Mouse (Mus musculus) forebrain, embryonic 10.5 days (tissue): ENCODE results near the gene Sbf1. TPM values are rescaled to one million over a fixed set of nuclear protein-coding genes. Genes with fewer than 3 reads are reported as not detected.

Experiments
- DNase-seq: peaks from one replicate; pipeline ENCODE4 v3.0.0-alpha.2; 2017; ENCODE audit warnings: low spot score; ENCODE audit errors: extremely low spot score
- H3K27ac ChIP-seq: fragments of 300-500 bp; sonication (generic); 2 replicates; pipeline ENCODE4 v1.5.1; 2016; ENCODE audit warnings: mild to moderate bottlenecking
- H3K27me3 ChIP-seq: fragments of 300-500 bp; sonication (generic); 2 replicates; pipeline ENCODE4 v1.6.1; 2016; ENCODE audit warnings: mild to moderate bottlenecking; ENCODE audit not compliant: poor library complexity, severe bottlenecking
- H3K36me3 ChIP-seq: fragments of 300-500 bp; sonication (generic); replicated peaks from 2 replicates; pipeline ENCODE4 v1.6.1; 2016; ENCODE audit warnings: mild to moderate bottlenecking, moderate library complexity
- H3K4me1 ChIP-seq: fragments of 300-500 bp; sonication (generic); 2 replicates; pipeline ENCODE4 v1.6.1; 2016
- H3K4me3 ChIP-seq: fragments of 300-500 bp; sonication (generic); 2 replicates; pipeline ENCODE4 v1.5.1; 2016; ENCODE audit warnings: mild to moderate bottlenecking, moderate library complexity
- H3K9me3 ChIP-seq: fragments of 300-500 bp; sonication (generic); 2 replicates; pipeline ENCODE4 v1.6.1; 2016; ENCODE audit warnings: mild to moderate bottlenecking, moderate library complexity
- WGBS: fragments of 180-500 bp; shearing (Covaris S2); methylation state at CpG from one replicate; pipeline ENCODE4 v1.1.7; 2016; 5-methylcytosine and 5-hydroxymethylcytosine counted together
- polyA plus RNA-seq: library from polyadenylated mRNA; unstranded; fragments of >200 nt; fragmentation: Nextera tagmentation; extraction: Ambion mirVana; gene quantifications from 2 replicates; pipeline ENCODE4 v1.2.1, GENCODE M21; 2016

Gene Sbf1
- polyA plus RNA-seq, 1 experiment from 2014 or later = 84.9 TPM

- DNase-seq = no peak
- Histone ChIP-seq H3K4me3 (no peak overlapping the region), H3K27ac (no peak overlapping the region), H3K36me3 (no peaks in the 10 kb centered on the region), H3K27me3 (no peaks in the 10 kb centered on the region), H3K4me1 (no peaks in the 10 kb centered on the region), H3K9me3 (no peaks in the 10 kb centered on the region)
- 87% methylated on average over 3 of the region's 3 CpGs for WGBS
Observed at GRCm38 (mm10) chr15:89340136-89340535, 25.0 kb upstream of the Sbf1 start.

DNA sequence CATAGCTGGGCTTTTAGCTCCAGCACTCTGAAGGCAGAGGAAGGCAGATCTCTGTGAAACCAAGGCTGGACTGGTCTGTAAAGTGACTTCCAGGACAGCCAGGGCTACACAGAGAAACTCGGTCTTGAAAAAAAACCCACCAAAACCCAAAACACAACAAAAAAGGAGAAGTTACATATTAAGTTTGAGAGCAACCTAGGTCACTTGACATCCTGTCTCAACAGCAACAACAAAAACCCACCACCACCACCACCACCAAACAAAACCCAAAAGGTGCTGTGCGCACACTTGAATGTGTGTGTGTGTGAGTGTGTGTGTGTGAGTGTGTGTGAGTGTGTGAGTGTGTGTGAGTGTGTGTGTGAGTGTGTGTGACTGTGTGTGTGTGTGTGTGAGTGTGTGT lies 24.6 kb upstream of the Sbf1 start:
- Histone ChIP-seq H3K9me3 (no peaks in the 10 kb centered on the region), H3K27ac (no peak overlapping the region), H3K36me3 (no peaks in the 10 kb centered on the region), H3K4me3 (no peak overlapping the region), H3K4me1 (no peaks in the 10 kb centered on the region), H3K27me3 (no peaks in the 10 kb centered on the region)
- no peak for DNase-seq
- WGBS = 92% methylated on average over 2 of the region's 2 CpGs

- Histone ChIP-seq H3K27ac (no peak overlapping the region), H3K36me3 (no peaks in the 10 kb centered on the region), H3K9me3 (no peaks in the 10 kb centered on the region), H3K4me3 (no peak overlapping the region), H3K27me3 (no peaks in the 10 kb centered on the region), H3K4me1 (no peaks in the 10 kb centered on the region)
- no peak for DNase-seq
- WGBS = 87% methylated on average over 14 of the region's 14 CpGs
Observed at GRCm38 (mm10) chr15:89336422-89336821, 21.3 kb upstream of the Sbf1 start.

GRCm38 (mm10) chr15:89334774-89335537 lies 19.8 kb upstream of the Sbf1 start:
- no peaks in the 10 kb centered on the region for H3K27me3 ChIP-seq
- no peak overlapping the region for H3K4me3 ChIP-seq
- 88% methylated on average over 17 of the region's 17 CpGs for WGBS

GRCm38 (mm10) chr15:89334271-89334670 lies 19.2 kb upstream of the Sbf1 start, which contains the start of gene Miox:
TSS of gene Miox (plus strand) at chr15:89334398.
- Histone ChIP-seq H3K27ac (no peak within 1 kb of the TSS), H3K4me3 (no peak within 1 kb of the TSS), H3K27me3 (no peaks in the 10 kb centered on the region), H3K4me1 (no peaks in the 10 kb centered on the region), H3K9me3 (no peaks in the 10 kb centered on the region), H3K36me3 (no peaks in the 10 kb centered on the region)
- WGBS = 93% methylated on average over 7 of the region's 7 CpGs
- no peak for DNase-seq

More at GRCm38 (mm10) chr15:89334774-89335537, 19.8 kb upstream of the Sbf1 start:
- H3K9me3 ChIP-seq = no peaks in the 10 kb centered on the region
- no peaks in the 10 kb centered on the region for H3K4me1 ChIP-seq
- H3K27ac ChIP-seq = no peak overlapping the region
- DNase-seq = no peak
- no peaks in the 10 kb centered on the region for H3K36me3 ChIP-seq

DNA sequence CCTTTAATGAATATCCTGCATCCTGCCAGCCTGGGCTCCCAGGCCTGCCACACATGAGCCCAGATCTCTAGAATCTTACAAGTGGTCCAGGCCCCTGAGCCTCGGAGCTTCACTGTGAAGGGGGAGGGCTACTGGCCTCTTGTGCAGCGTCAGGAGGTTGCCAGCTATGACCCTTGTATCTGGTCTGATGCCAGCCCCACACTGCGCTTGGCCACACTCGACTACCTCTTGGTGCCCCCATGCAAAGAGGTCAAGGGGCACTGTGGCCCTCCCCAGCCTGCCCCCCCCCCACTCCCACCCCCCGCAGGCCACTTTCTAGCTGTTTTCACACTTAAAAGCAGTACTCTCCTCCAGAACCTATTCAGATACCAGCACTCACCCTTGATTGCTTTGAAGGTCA lies 11.3 kb upstream of the Sbf1 start:
- Histone ChIP-seq H3K27ac (no peak overlapping the region), H3K9me3 (no peaks in the 10 kb centered on the region), H3K4me3 (no peak overlapping the region), H3K27me3 (peaks cover 27% of the 10 kb centered on the region), H3K4me1 (peaks cover 11% of the 10 kb centered on the region), H3K36me3 (no peaks in the 10 kb centered on the region)
- WGBS = 69% methylated on average over 5 of the region's 5 CpGs
- DNase-seq = no peak

DNA sequence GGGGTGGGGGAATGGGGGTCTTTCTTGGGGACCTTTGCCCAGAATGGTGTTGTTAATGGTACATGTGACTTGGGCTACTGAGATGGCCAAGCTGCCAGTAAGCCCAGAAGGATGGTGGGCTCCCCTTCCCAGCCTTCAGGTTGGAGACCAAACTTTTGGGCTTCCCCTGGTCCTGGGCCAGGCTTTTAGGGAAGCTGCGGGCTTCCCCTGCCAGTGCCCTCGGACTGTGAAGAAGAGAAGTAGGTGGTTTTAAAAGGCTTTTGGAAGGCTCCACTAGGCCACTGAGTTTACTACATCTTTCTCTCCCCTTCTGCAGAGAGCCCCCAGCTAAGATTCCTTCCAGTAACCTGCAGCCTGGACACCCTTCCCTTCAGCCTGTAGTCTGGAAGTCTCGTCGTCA lies 8.5 kb upstream of the Sbf1 start:
- 95% methylated on average over 4 of the region's 4 CpGs for whole genome bisulfite sequencing
- Histone ChIP-seq H3K36me3 (no peaks in the 10 kb centered on the region), H3K9me3 (no peaks in the 10 kb centered on the region), H3K27me3 (peaks cover 34% of the 10 kb centered on the region), H3K4me3 (0 out of 2 replicates have a peak overlapping the region, but pooled peaks have one; percentile 39), H3K4me1 (peaks cover 11% of the 10 kb centered on the region), H3K27ac (no peak overlapping the region)
- no peak for DNase-seq

- peak within 1 kb of the TSS; percentile 63 for H3K27ac ChIP-seq
- H3K9me3 ChIP-seq = no peaks in the 10 kb centered on the region
- H3K4me1 ChIP-seq = peaks cover 11% of the 10 kb centered on the region
Observed at GRCm38 (mm10) chr15:89322670-89323522, 7.8 kb upstream of the Sbf1 start, which contains the start of gene Adm2. TSS of gene Adm2 (plus strand) at chr15:89322720.

GRCm38 (mm10) chr15:89321264-89321663 lies 6.2 kb upstream of the Sbf1 start:
- no peak for DNase-seq
- Histone ChIP-seq H3K36me3 (no peaks in the 10 kb centered on the region), H3K27ac (no peak overlapping the region), H3K9me3 (no peaks in the 10 kb centered on the region), H3K4me1 (peaks cover 11% of the 10 kb centered on the region), H3K27me3 (peaks cover 34% of the 10 kb centered on the region), H3K4me3 (no peak overlapping the region)
- 80% methylated on average over 8 of the region's 8 CpGs for WGBS

More at GRCm38 (mm10) chr15:89322670-89323522, 7.8 kb upstream of the Sbf1 start, which contains the start of gene Adm2:
- Histone ChIP-seq H3K36me3 (no peaks in the 10 kb centered on the region), H3K27me3 (peaks cover 34% of the 10 kb centered on the region), H3K4me3 (peak within 1 kb of the TSS; percentile 39)
- no peak for DNase-seq
- 6% methylated on average over 26 of the region's 26 CpGs for WGBS

DNA sequence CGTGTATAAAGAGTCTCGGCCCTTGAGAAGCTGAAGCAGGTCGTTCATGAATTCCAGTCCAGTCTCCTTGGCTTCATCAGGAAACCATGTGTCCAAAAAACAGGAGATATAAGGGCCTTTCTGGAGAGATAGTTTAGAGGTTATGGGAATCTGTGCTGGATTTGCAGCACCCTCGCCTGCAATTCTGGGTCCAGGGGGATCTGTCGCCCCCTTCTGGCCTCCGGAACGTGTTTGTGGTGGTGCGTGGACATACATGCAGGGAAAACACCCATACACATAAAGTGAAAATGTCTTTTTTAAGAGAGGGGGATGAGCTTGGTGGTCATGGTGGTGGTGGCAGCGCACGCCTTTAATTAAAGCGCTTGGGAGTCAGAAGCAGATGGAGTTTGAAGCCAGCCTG lies 1.0 kb upstream of the Sbf1 start:
- DNase-seq = no peak
- WGBS = 62% methylated on average over 11 of the region's 11 CpGs
- no peak overlapping the region for H3K27ac ChIP-seq
- peaks cover 33% of the 10 kb centered on the region for H3K4me1 ChIP-seq
- H3K9me3 ChIP-seq = no peaks in the 10 kb centered on the region
- H3K27me3 ChIP-seq = 0 out of 2 replicates have a peak, but pooled peaks cover 6% of the 10 kb centered on the region
- no peak overlapping the region; the same call in 1 of the 2 replicates for H3K4me3 ChIP-seq
- no peaks in the 10 kb centered on the region for H3K36me3 ChIP-seq

GRCm38 (mm10) chr15:89314511-89315189 lies 461 bp downstream of the Sbf1 start:
- no peaks in the 10 kb centered on the region for H3K9me3 ChIP-seq
- DNase-seq = peak; percentile 31
- peak overlapping the region; percentile 98 for H3K4me3 ChIP-seq
- no peaks in the 10 kb centered on the region for H3K27me3 ChIP-seq
- WGBS = under 1% methylated on average over 58 of the region's 58 CpGs
- H3K4me1 ChIP-seq = peaks cover 33% of the 10 kb centered on the region
- peak overlapping the region; percentile 90 for H3K27ac ChIP-seq
- no peaks in the 10 kb centered on the region for H3K36me3 ChIP-seq

DNA sequence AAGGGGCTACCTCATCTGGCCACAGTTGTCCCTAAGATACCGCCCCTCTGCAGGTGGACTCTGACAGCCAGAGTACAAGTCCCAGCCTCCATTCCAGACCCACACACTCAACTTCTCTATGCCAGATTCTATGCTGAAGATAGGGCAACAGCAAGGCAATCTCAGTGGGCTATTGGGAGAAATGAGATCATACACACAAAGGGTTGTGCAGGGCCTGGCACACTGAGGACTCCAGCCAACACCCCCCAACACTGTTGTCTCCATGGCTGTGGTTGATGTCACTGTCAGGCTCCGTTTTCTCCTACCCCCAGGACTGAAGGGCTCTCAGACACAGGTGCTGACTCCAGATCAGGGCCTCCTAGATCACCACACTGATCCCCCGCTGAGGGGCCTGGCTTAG lies 1.0 kb downstream of the Sbf1 start:
- Histone ChIP-seq H3K9me3 (no peaks in the 10 kb centered on the region), H3K4me1 (peaks cover 33% of the 10 kb centered on the region), H3K27me3 (no peaks in the 10 kb centered on the region), H3K36me3 (no peaks in the 10 kb centered on the region), H3K4me3 (peak overlapping the region; percentile 98), H3K27ac (peak overlapping the region; percentile 90)
- no peak for DNase-seq
- WGBS = 32% methylated on average over 3 of the region's 3 CpGs
